Mouse (Mus musculus) CD4-positive helper T cell, adult 2 months (primary cell): ENCODE results near the gene Spata5.
A peak's percentile ranks its signal among the peaks of the same experiment; 100 is the strongest.
"Not testable (repeated sequence)": the region's sequence is repeated elsewhere in the genome, so short reads cannot be mapped to it uniquely, and the experiment has no call there.

Experiments used
- DNase-seq: peaks from one replicate; pipeline ENCODE4 v3.0.0-alpha.2; 2012; ENCODE audit warnings: low read depth, missing footprints, low spot score

The Spata5 gene

GRCm38 (mm10) chr3:37510055-37511032, 90.6 kb downstream of the Spata5 start:
- no peak for DNase-seq

GRCm38 (mm10) chr3:37515485-37515884, 95.8 kb downstream of the Spata5 start:
- peak; percentile 31 for DNase-seq

GRCm38 (mm10) chr3:37516379-37516778, 96.7 kb downstream of the Spata5 start:
- DNase-seq: no peak

- no peak for DNase-seq
Measured at GRCm38 (mm10) chr3:37518611-37519010, 98.9 kb downstream of the Spata5 start.

GRCm38 (mm10) chr3:37520334-37521023, 100.8 kb downstream of the Spata5 start:
- DNase-seq: no peak

- DNase-seq: no peak
Measured at GRCm38 (mm10) chr3:37532079-37532478, 112.4 kb downstream of the Spata5 start.

- DNase-seq: not testable (repeated sequence)
Measured at GRCm38 (mm10) chr3:37540701-37541100, 121.0 kb downstream of the Spata5 start.

GRCm38 (mm10) chr3:37546351-37546750, 126.7 kb downstream of the Spata5 start:
- no peak for DNase-seq

GRCm38 (mm10) chr3:37550190-37550589, 130.5 kb downstream of the Spata5 start:
- DNase-seq: no peak

GRCm38 (mm10) chr3:37550594-37550993, 130.9 kb downstream of the Spata5 start:
- DNase-seq: no peak

GRCm38 (mm10) chr3:37551486-37551885, 131.8 kb downstream of the Spata5 start:
- DNase-seq: no peak

GRCm38 (mm10) chr3:37552244-37552643, 132.5 kb downstream of the Spata5 start:
- no peak for DNase-seq

GRCm38 (mm10) chr3:37553371-37554033, 133.8 kb downstream of the Spata5 start:
- DNase-seq: no peak

- no peak for DNase-seq
Measured at GRCm38 (mm10) chr3:37556412-37557113, 136.9 kb downstream of the Spata5 start.

- no peak for DNase-seq
Measured at GRCm38 (mm10) chr3:37557741-37558479, 138.2 kb downstream of the Spata5 start.

GRCm38 (mm10) chr3:37559339-37559738, 139.6 kb downstream of the Spata5 start:
- DNase-seq: no peak

GRCm38 (mm10) chr3:37561466-37561865, 141.8 kb downstream of the Spata5 start:
- no peak for DNase-seq

- no peak for DNase-seq
Measured at GRCm38 (mm10) chr3:37566097-37566496, 146.4 kb downstream of the Spata5 start.

- no peak for DNase-seq
Measured at GRCm38 (mm10) chr3:37567505-37567904, 147.8 kb downstream of the Spata5 start.

GRCm38 (mm10) chr3:37568780-37569179, 149.1 kb downstream of the Spata5 start:
- DNase-seq: no peak
